Mouse (Mus musculus) testis, postnatal 10 days (tissue): ENCODE data around the gene Nf1.

ENCODE experiments used
- DNase-seq: peaks from one replicate; pipeline ENCODE4 v3.0.0; 2021; ENCODE audit warnings: low spot score

Gene Nf1

DNA sequence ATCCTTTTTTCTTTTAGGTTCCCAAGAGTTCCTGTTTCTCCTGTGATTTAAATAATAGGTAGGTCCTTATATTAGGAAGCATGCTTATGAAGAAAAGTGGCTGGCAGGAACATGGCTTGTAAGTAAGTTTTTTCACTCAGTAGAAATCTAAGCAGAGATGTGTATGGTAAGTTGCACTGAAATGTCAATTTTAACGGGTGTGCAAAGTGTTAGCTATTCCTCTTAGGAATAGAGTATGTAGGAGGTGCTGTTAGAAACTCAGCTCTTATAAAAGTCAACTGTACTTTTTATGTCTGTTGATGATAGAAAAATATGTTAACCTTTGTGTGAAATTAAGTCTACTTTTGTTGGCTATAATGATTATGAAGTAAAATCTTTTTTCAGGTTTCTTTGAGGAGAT is 128.6 kb downstream of the Nf1 start:
- DNase-seq, result no peak

DNA sequence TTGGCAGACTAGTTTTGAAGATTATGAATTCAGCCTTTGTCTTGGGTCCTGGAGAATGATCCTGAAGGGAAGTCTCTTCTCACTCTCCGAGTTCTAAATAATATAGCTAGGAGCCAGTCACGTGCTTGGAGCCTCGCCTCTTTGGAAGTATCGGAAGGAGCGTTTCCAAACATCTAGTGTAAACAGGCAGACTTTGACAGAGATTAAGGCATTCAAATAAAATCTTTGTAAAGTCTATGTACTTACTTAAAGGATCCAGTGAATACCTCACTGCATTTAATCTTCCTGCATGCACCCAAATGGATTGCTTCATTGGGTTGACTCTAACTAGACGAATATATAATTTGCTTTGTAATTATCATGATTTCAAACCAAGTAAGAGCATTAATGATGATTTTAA is 143.9 kb downstream of the Nf1 start:
- DNase-seq, result no peak

DNA sequence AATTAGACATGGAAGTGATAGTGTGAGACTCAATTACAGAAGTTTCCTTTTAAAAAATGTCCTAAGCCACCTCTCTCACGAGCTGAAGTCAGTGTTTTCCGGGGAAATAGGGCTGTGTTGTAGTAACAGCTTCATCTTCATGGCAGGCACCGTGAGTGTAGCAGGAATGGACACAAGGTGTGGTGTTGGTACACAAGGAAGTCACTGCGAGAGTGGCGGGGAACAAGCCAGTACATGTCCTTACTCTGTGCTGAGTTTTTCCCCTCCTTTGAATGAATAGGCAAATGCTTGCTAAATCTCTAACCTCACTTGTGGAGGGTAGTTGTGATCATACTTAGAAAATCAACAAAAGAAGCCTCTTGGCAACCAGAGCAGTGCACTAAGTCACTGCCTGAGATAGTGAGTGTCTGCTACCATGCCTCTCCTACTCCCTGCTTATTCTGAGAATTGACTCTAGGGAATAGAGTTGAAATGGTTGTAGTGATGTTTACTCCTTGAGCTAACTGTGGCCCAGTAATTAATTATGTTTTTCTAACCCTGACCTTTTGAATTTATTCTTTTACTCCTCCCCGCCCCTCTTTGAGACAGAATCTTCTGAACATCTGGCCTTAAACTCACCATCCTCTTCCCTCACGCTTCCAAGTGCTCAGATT is 144.5 kb downstream of the Nf1 start:
- DNase-seq, result no peak

DNA sequence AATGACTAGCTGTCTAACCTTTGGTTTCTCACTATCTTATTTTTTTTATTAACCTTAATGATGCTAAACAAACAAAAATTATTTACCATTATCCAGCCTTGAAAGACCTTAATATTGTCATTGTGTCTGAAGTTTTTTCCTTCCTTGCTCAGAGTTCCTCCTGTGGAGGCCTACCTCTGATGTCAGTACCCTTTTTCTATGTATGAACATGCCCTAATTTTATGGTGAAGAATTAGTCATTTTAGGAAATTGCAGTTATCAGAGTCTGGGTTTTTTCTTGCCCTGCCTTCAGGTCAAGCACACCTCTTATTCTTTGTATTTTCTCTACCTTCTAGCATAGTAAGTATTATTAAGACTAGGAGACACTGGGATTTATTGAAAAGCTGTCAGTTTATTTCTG is 145.2 kb downstream of the Nf1 start:
- no peak for DNase-seq

DNA sequence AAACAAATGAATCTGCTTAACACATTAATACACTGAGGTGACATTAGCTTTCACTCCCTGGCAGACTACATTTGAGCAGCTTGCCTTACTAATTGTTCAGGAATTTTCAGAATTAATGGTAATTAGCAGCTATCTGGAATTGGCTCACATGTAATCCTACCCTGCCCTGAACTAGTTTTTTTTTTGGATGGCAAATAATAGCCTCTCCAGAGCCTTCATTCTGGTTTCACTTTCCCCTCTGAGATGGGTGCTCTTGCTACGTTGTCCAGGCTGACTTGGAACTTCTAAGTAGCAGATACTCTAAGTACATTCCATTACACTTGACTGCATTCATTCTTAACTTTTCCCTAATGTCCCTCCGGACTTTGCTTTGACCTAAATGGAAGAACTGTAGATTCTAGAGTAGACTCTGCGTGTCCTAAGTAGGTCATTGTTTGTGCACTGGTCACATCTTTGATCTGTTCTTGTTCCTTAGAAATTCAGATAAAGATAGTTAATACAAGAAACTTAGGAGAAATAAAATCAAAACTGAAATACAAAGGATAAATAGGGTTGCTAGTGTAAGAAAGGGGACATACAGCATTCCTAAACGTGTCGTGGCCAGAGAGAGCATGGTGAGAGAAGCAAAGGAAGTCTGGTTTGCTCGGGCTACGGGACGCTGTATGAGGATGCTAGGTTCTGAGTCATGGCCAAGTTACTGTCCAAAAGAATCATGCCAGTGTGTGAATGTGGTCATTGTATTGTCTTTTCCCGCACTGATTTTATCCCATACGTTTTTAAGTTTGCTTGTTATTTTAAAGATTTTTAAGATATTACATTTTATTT is 155.7 kb downstream of the Nf1 start:
- DNase-seq, result no peak

DNA sequence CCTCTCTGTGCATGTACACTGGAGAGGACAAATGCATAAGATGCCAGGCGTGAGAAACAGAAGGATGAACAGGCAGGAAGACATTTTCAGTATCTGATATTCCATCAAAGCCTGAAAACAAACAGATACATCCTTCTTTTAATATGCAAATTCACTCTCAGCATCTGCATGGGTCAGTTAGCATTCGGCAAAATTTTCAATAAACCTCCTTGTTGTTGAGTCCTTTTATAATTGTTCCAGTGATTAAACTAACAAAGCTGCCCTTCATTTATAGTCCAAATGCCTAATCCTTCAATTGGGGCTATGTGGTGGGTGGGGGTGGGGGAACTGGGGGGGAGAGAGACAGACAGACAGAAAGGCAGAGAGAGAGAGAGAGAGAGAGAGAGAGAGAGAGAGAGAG is 163.4 kb downstream of the Nf1 start:
- no peak for DNase-seq

DNA sequence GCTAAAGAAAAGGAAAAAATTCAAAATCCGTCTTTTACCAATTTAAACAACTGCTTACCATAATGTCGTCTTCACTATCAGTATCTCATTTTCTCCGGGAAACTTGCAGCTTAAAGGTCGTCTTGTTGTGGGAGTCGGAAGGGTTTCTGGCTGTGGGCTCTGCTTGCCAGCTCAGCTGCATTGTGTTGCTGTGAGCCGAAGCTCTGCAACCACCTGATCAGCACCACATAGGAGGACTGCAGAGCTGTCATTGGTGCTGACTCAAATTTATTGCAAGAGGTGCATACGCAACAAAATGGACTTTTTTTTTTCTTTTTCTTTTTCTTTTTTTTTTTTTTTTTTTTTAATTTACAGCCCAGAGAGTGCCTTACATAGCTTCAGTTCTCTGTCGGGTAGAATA is 164.4 kb downstream of the Nf1 start, which contains the start of gene Omg:
TSS of gene Omg (minus strand) at position 240 of the 400 bp plus-strand sequence.
- no peak for DNase-seq

DNA sequence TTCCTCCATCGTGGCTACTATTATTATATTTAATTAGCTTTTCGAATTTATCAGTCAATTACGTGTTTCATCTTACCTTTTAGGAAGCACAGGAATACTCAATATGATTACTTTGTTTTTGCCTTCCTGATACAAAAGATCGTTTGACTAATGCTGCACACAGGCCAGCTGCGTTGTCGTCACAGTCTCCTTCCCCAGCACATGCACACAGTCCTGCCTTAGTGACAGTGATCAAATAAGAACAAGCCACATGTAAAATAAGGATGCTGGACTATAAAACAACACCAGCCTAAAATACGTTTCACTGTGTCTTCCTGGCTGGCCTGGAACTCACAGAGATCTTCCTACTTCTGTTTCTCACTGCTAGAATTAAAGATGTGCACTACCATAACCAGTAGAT is 165.0 kb downstream of the Nf1 start:
- no peak for DNase-seq

DNA sequence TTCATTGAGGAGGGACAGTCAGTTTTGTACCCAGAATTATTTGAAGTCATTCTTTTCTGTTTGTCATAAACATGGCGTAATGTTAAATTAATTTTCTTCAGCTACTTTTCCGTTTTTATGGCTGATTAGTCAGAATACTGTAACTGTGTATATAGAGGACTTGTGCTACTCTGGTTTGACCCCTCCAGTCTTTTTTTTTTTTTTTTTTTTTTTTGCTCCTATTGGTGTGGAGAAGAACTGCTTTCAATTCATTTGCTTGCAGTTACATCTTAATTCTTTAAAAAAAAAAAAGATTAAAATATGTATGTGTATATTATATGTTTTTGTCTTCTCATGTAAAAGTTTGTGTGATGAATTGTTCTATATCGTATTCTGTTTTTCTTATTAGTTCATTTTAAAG is 172.5 kb downstream of the Nf1 start:
- no peak for DNase-seq

DNA sequence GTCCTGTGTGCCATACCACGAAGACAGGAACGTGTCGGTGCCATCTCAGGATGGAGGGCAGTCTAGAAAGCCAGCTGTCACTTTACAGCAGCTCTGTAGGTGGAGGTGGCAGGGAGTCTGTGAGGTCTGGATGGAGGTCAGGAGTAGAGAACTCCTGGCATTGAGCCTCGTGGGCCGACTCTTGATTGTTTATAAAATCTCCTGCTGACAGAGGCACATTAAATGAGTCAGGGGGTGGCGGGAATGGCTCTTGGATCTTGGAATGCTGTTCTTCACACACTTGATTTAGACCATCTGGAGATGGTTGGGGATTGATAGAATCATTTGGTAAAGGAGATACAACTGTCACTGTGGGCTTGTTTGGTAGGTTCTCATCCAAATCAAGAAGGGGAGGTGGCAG is 175.8 kb downstream of the Nf1 start:
- DNase-seq, result no peak

DNA sequence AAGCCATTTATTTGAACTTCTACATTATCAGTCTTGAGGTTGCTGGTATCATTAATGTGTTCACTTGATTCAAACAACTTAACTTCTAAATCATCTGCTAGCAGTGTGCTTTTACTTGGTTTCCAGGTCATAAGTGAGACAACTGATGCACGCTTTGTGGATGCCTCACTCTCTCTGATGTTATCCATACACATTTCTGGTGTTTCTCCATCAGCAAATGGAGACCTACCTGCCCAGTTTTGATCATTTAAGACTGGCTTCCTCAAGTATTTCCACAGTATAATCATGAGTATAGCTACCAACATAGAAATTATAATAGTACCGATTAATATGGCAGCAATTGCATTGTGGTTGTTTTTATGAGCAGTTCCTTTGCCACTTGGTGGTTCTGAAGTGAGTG is 176.3 kb downstream of the Nf1 start:
- DNase-seq, result no peak

DNA sequence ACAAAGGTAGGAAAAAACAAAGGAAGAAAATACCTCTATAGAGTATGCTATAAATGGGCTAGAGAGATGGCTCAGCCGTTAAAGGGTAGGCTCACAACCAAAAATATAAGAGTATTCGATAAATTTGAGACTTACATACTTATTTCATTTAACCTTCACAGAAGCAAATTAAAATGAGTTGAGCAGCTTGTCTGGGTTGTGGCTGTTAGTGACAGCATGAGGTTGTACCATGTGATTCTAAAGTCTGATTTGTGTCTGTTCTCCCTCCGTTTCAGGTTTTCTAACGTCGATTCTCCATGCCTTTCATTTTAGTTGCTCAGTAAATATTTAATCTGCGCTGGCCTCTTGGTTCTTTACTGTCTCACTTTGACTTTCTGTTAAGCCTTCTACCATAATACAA is 179.8 kb downstream of the Nf1 start:
- DNase-seq, result no peak

DNA sequence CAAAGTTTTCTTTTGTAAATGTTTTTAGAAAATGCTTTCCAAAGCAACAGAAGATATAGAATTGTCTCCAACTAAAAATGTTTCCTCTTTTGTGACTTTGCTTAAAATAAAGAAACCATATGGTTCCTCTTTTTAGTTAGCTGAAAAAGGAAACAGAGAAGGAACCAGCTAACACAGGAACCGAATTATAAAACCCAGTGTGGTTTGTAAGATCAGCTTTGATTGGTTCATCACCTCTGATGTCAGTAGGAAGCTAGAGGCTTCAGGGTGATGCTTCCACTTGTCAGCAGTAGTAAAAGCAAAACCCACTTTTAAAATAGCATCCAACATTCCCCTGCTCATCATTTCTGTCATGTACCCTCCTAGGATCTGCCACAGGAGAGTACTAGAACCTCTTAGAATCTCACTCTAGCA is 180.4 kb downstream of the Nf1 start:
- DNase-seq, result no peak

DNA sequence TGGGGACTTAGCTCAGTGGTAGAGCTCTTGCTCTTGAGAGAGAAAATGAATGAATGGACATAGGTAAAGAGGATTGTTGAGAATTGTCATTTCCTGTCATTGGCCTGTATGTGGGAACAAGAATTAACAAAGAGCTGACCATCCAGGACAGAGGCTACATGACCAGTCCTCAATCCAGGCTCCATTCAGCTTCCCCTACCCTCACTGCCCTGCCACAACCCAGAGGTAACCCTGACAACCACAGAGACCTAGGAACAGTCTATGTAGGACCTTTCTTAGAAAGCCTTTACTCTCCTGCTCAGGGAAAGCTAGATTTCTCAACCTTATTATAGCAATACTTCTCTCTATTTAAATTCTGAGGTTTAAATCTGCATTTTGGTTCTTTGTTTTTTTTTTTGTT is 181.3 kb downstream of the Nf1 start:
- DNase-seq, result no peak

DNA sequence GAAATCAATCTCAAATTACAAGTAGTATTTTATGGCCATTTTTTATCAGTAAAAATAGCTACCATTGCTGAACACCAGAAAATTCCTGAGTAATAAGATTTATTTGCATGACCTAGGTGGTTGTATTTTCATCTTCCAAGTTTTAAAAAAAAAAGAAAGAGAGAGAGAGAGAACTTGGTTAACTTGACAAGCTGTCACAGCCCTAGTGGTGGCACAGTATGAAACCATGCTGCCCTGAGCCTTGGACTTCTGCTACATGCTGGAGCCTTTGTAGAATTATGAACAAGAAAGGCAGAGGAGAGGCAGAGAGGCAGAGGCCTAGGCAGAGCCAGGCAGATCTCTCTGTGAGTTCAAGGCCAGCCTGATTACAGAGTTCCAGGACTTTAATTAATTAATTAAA is 182.4 kb downstream of the Nf1 start:
- DNase-seq, result no peak

DNA sequence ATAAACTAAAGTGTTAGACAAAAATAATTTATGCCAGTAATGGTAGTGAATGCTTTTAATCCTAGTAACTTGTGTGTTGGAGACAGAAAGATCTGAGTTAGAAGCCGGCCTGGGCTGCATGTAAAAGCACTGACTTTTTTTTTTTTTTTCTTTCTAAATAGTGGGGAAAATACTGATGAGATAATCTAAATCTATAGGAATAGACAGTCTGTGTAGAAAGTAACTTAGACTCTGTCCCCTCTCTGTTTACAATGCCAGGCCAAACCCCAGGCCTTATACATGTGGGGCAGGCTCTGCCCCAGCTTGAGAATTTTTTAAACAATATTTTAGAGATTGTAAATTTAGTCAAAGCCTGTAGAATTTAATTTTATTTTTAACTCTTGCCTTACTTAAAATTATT is 183.5 kb downstream of the Nf1 start:
- DNase-seq, result no peak

DNA sequence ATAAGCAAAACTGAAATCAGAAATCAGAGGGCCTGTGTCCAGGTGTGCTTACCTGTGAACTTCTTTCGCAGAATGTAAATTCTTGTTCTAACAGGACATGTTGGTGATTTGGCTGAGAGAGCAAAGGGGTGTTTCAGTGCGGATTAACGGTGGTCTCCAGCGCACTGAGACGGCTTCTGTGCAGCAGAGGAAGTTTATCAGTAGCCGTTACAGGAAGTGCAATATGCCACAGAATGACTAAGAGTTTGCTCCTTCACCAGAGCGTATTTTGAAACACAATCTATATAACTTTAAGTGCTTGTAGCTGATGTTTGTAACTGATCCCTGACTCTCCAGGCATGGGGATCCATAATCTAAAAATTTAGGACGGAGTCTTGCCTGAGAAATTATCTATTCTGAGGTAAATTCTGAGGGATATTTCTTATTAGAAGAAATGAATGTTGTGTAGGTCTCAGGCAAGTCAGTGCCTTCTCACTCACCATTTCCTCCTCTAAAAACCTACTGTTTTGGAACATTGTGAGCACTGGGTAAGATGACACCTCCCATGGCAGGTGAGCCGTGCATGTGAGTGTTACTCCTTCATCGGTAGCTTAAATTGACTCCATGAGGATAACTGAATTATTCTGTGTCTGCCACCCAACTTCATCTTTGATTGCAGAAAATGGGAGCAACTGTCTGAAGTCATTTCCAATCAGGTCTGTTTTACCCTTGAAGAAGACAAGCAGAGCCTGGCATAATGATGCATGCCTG is 184.2 kb downstream of the Nf1 start, which contains the start of gene Evi2b:
TSS of gene Evi2b (minus strand) at position 203 of the 750 bp plus-strand sequence.
- no peak for DNase-seq

DNA sequence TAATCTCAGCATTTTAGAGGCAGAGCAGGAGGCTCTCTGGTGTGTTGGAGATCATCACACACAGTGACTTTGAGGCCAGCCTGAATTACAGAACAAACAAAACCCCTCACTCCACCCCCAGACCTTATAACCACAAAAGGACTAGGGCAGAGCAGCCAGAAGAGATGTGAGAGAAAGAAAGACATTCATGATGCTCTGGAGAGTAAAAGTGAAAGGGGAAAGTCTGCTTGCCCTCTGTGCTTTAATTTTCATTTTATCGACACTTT is 184.8 kb downstream of the Nf1 start:
- DNase-seq, result no peak

DNA sequence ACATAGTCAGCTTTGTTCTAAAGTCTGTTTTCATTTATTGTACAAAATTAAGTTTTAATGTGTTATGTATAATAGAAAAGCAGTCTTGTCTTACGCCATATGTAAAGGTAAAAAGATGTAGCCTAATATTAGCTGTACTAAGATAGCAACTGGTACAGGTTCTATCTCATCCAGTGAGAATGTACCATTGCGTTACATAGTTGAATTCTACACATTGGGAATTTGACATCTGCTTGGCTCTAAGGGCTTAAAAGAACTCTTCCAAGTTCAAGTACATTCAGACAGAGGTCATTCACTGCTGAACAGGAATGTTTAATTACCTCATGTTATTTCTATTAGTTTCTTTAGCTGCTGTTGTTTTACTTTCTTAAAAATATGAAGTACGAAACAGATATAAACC is 187.1 kb downstream of the Nf1 start:
- no peak for DNase-seq

DNA sequence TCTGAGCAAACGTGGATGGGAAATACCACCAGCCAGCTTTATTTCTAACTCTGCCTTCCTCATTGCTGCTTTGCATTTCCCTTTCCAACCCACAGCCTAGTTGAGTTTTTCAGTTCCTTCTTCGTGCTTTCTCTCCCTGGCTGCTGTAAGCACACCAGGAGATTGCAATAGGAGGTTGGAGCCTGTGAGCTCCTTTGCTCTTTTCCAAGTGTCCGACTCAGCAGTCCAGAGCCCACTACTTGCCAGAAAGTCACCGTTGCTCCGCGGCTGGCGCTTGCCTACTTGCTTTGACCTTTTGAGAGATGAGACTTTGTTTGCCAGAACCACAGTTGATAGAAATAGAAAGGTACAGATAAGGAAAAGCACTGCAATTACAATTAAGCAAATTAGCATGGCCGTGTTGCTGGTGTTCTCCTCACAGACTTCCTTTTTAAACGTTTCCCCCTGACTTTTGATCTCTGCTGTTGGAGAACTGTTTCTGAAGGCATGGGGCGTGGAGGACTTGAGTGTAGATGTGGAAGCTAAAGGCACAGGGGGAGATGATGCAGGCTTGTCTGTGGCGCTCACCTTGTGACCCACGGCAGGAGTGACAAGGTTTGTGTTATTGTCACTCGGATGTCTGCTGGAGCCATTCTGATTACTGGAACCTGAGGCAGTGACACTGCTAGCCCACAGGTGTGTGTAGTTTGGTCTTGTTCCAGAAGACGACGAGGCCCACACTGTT is 187.7 kb downstream of the Nf1 start:
- no peak for DNase-seq

DNA sequence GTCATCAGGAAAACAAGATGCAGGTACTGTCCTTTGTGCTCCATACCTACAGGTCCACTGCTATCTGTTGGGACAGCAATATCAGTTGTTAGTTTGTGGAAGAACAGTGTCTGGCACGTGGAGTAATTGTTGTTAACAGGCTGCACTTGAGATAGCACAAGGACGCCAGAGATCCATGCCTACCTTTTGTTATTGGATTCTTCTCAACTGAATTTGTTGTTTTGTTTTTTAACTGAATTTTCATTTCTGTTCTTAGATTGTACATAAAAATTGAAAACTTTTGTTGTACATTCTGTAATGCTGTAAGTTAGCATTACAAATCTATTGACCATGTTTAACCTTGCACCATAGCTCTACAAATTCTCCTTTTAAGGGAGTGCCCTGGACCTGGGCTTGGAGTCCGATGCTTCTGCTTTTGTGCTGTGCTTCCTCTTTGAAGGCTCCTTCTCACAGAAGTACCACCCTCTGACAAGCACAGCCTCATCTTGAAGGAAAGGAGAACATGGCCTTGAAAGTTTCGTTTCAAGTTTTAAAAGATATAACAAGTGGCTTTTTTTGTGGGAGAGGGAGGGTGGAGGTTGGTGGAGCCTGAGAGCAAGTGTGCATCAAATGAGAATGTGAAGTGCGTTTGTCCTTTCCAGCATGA is 188.4 kb downstream of the Nf1 start:
- no peak for DNase-seq

DNA sequence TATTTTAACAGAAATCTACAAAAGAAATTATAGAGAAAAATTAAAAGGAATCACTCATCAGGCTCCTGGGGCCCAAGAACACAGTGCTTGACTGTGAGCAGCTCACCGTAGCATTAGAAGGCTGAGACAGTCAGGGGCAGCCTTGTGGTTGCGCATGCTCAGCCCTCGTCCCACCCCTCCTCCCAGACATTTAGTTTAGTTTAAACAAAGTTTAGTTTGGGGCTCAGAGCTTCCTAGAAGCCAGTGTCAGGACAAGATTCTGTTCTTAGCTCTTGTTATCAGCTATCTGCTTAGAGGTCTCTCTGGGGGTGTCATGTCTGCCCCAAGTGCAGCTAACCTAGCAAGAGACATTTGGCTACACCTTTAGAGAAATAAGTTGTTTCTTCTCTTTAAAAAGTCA is 189.1 kb downstream of the Nf1 start:
- no peak for DNase-seq
